Mouse (Mus musculus): ENCODE measurements at regions not wholly inside any gene's neighbourhood (a gene's known extent, or its start where the extent isn't known, plus 50 kb on each side); places are given as distances from the start of the nearest gene placed in this dataset.
"Not testable (repeated sequence)": the region's sequence is repeated elsewhere in the genome, so short reads cannot be mapped to it uniquely, and the experiment has no call there.

GRCm38 (mm10) chr16:31560426-31560825, 102.8 kb upstream of the Dlg1 start:
- Histone ChIP-seq H3K4me3 (ENCODE audit: control insufficient read depth, low read depth, low read length) (no peak overlapping the region), H3K27me3 (ENCODE audit: control insufficient read depth, insufficient read depth, low read length) (no peaks in the 10 kb centered on the region), H3K27ac (ENCODE audit: control insufficient read depth, insufficient read depth, low read depth, low read length) (no peak overlapping the region), H3K4me1 (ENCODE audit: control insufficient read depth, insufficient read depth, low read length) (no peaks in the 10 kb centered on the region), H3K36me3 (ENCODE audit: control insufficient read depth, insufficient read depth, low read length) (no peaks in the 10 kb centered on the region)
- TF ChIP-seq POLR2A (IDR thresholded peaks at IDR 0.05; ENCODE audit: control insufficient read depth, low read depth, low read length) (no peak), CTCF (IDR thresholded peaks at IDR 0.05; ENCODE audit: control insufficient read depth, insufficient read depth, insufficient replicate concordance, low read depth, low read length) (no peak)

- H3K27me3 ChIP-seq (ENCODE audit: control insufficient read depth, insufficient read depth, low read length): no peaks in the 10 kb centered on the region
- H3K27ac ChIP-seq (ENCODE audit: control insufficient read depth, insufficient read depth, low read depth, low read length): no peak overlapping the region
- TF ChIP-seq POLR2A (IDR thresholded peaks at IDR 0.05; ENCODE audit: control insufficient read depth, low read depth, low read length) (no peak), CTCF (IDR thresholded peaks at IDR 0.05; ENCODE audit: control insufficient read depth, insufficient read depth, insufficient replicate concordance, low read depth, low read length) (no peak)
- no peaks in the 10 kb centered on the region for H3K4me1 ChIP-seq (ENCODE audit: control insufficient read depth, insufficient read depth, low read length)
- H3K36me3 ChIP-seq (ENCODE audit: control insufficient read depth, insufficient read depth, low read length): no peaks in the 10 kb centered on the region
- no peak overlapping the region for H3K4me3 ChIP-seq (ENCODE audit: control insufficient read depth, low read depth, low read length)
These were observed 98.3 kb upstream of the Dlg1 start for GRCm38 (mm10) chr16:31564926-31565325.

- H3K27me3 ChIP-seq (ENCODE audit: control insufficient read depth, insufficient read depth, low read length): no peaks in the 10 kb centered on the region
- TF ChIP-seq POLR2A (IDR thresholded peaks at IDR 0.05; ENCODE audit: control insufficient read depth, low read depth, low read length) (no peak), CTCF (IDR thresholded peaks at IDR 0.05; ENCODE audit: control insufficient read depth, insufficient read depth, insufficient replicate concordance, low read depth, low read length) (no peak)
These were observed 94.9 kb upstream of the Dlg1 start for GRCm38 (mm10) chr16:31568316-31568715.

GRCm38 (mm10) chr16:31569871-31570270, 93.4 kb upstream of the Dlg1 start:
- TF ChIP-seq CTCF (IDR thresholded peaks at IDR 0.05; ENCODE audit: control insufficient read depth, insufficient read depth, insufficient replicate concordance, low read depth, low read length) (no peak), POLR2A (IDR thresholded peaks at IDR 0.05; ENCODE audit: control insufficient read depth, low read depth, low read length) (no peak)
- Histone ChIP-seq H3K4me1 (ENCODE audit: control insufficient read depth, insufficient read depth, low read length) (no peaks in the 10 kb centered on the region; the same call in 1 of the 2 replicates), H3K27ac (ENCODE audit: control insufficient read depth, insufficient read depth, low read depth, low read length) (no peak overlapping the region), H3K36me3 (ENCODE audit: control insufficient read depth, insufficient read depth, low read length) (no peaks in the 10 kb centered on the region), H3K27me3 (ENCODE audit: control insufficient read depth, insufficient read depth, low read length) (no peaks in the 10 kb centered on the region), H3K4me3 (ENCODE audit: control insufficient read depth, low read depth, low read length) (no peak overlapping the region)

More at GRCm38 (mm10) chr16:31568316-31568715, 94.9 kb upstream of the Dlg1 start:
- H3K27ac ChIP-seq (ENCODE audit: control insufficient read depth, insufficient read depth, low read depth, low read length): no peak overlapping the region
- H3K4me1 ChIP-seq (ENCODE audit: control insufficient read depth, insufficient read depth, low read length): no peaks in the 10 kb centered on the region; the same call in 1 of the 2 replicates
- no peak overlapping the region for H3K4me3 ChIP-seq (ENCODE audit: control insufficient read depth, low read depth, low read length)
- no peaks in the 10 kb centered on the region for H3K36me3 ChIP-seq (ENCODE audit: control insufficient read depth, insufficient read depth, low read length)

DNA sequence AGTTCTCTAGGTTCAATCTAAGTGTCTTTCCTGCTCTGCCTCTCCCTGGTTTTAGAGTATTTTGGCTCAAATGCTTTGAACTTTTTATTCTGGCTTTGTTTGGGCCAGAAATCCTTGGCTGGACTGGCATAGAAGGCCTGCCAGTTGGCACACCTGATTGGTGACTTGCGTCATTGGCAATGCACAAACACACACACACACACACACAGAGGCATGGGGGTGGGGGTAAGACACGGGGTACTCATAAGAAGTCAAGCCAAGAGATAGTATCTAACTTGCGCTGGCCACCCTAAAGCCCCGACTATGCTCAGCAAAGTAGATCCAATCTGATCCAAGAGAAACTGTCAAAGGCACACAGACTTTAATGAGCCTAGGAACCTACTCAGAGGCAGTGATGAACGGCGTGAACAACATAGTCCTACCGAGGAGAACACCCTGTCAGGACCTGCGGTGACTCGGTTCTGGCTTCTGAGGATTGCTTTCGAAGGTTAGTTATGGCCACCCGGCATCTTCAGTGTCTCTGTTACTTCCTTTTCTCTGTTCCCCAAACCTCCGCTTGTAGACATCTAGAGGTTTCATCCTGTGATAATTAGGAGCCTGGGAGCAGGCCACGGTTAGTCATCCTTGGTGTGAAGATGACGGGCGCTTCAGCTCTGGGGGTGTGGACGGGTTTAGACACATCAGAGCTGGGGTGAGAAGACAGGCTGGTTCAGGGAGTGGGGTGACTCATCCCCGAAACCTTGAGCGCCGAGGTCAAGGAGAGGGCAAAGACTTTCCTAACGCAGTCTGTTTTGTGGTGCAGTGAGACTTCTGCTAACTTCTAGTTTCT, 92.7 kb upstream of the Dlg1 start:
- TF ChIP-seq CTCF (IDR thresholded peaks at IDR 0.05; ENCODE audit: control insufficient read depth, insufficient read depth, insufficient replicate concordance, low read depth, low read length): no peak
- no peak for TF ChIP-seq POLR2A (IDR thresholded peaks at IDR 0.05; ENCODE audit: control insufficient read depth, low read depth, low read length)
- H3K27ac ChIP-seq (ENCODE audit: control insufficient read depth, insufficient read depth, low read depth, low read length): no peak overlapping the region; the same call in 1 of the 2 replicates
- H3K4me1 ChIP-seq (ENCODE audit: control insufficient read depth, insufficient read depth, low read length): no peaks in the 10 kb centered on the region; the same call in 1 of the 2 replicates
- H3K27me3 ChIP-seq (ENCODE audit: control insufficient read depth, insufficient read depth, low read length): no peaks in the 10 kb centered on the region
- H3K36me3 ChIP-seq (ENCODE audit: control insufficient read depth, insufficient read depth, low read length): no peaks in the 10 kb centered on the region
- no peak overlapping the region for H3K4me3 ChIP-seq (ENCODE audit: control insufficient read depth, low read depth, low read length)

- not testable (repeated sequence) for H3K36me3 ChIP-seq (ENCODE audit: control insufficient read depth, insufficient read depth, low read length); H3K27me3 ChIP-seq (ENCODE audit: control insufficient read depth, insufficient read depth, low read length); H3K4me1 ChIP-seq (ENCODE audit: control insufficient read depth, insufficient read depth, low read length); H3K27ac ChIP-seq (ENCODE audit: control insufficient read depth, insufficient read depth, low read depth, low read length); H3K4me3 ChIP-seq (ENCODE audit: control insufficient read depth, low read depth, low read length)
These were observed 89.4 kb upstream of the Dlg1 start for GRCm38 (mm10) chr16:31573833-31574232.

GRCm38 (mm10) chr16:31575646-31576045, 87.6 kb upstream of the Dlg1 start:
- H3K27ac ChIP-seq (ENCODE audit: control insufficient read depth, insufficient read depth, low read depth, low read length); H3K4me3 ChIP-seq (ENCODE audit: control insufficient read depth, low read depth, low read length); H3K4me1 ChIP-seq (ENCODE audit: control insufficient read depth, insufficient read depth, low read length); H3K36me3 ChIP-seq (ENCODE audit: control insufficient read depth, insufficient read depth, low read length); H3K27me3 ChIP-seq (ENCODE audit: control insufficient read depth, insufficient read depth, low read length): not testable (repeated sequence)

GRCm38 (mm10) chr16:31576422-31576821, 86.8 kb upstream of the Dlg1 start:
- TF ChIP-seq CTCF (IDR thresholded peaks at IDR 0.05; ENCODE audit: control insufficient read depth, insufficient read depth, insufficient replicate concordance, low read depth, low read length) (no peak), POLR2A (IDR thresholded peaks at IDR 0.05; ENCODE audit: control insufficient read depth, low read depth, low read length) (no peak)
- H3K36me3 ChIP-seq (ENCODE audit: control insufficient read depth, insufficient read depth, low read length): no peaks in the 10 kb centered on the region
- no peak overlapping the region for H3K27ac ChIP-seq (ENCODE audit: control insufficient read depth, insufficient read depth, low read depth, low read length)
- no peak overlapping the region for H3K4me3 ChIP-seq (ENCODE audit: control insufficient read depth, low read depth, low read length)
- no peaks in the 10 kb centered on the region for H3K4me1 ChIP-seq (ENCODE audit: control insufficient read depth, insufficient read depth, low read length)
- no peaks in the 10 kb centered on the region for H3K27me3 ChIP-seq (ENCODE audit: control insufficient read depth, insufficient read depth, low read length)
